Mouse (Mus musculus) cerebellum, postnatal 25 days (tissue): ENCODE measurements around the gene Tfap2c.
A peak's percentile ranks its signal among the peaks of the same experiment; 100 is the strongest.

Experiments used
- DNase-seq, 2 experiments: peaks; one replicate each; pipeline ENCODE4 v3.0.0; 2021; ENCODE audit warnings: mixed read lengths in 2 of 2

The Tfap2c gene

DNA sequence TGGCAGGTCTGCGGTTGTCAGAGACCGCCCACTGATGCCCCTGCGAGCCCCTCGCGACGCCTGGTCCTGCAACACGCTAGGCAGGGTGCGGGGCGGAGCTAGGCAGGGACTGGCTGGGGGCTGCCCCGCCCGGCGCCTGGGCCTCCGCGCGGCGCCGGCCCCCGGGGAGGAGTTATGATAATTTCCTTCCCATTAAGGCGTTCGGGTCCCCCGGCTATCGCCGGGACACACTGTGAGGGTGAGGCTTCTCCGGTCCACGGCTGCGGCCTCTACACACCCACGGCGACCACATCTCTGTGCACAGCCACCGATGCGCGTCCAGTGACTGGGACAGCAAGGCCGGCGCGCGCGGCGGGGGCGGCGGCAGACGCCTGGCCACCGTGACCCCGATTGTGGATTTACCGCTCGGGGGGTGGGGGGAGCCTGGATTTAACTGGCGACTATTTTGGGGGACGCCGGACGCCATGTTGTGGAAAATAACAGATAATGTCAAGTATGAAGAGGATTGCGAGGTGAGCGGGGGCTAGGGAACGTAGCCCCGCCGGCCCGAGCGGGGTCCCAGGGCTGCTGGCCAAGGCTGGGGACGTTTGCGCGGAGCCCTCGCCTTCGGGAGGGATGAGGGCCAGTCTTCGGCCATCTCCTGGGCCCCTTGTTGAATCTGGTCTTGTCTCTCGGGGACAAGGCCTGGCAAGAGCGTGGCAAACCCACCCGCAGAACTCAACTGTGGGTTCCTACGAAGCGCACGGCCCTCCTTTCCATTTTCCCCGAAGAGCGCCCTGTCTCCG lies at the start of gene Tfap2c:
Tfap2c (plus strand) TSS at position 223 of the 785 bp plus-strand sequence.
- peak in 1 of 2 experiments; percentile 9 for DNase-seq

DNA sequence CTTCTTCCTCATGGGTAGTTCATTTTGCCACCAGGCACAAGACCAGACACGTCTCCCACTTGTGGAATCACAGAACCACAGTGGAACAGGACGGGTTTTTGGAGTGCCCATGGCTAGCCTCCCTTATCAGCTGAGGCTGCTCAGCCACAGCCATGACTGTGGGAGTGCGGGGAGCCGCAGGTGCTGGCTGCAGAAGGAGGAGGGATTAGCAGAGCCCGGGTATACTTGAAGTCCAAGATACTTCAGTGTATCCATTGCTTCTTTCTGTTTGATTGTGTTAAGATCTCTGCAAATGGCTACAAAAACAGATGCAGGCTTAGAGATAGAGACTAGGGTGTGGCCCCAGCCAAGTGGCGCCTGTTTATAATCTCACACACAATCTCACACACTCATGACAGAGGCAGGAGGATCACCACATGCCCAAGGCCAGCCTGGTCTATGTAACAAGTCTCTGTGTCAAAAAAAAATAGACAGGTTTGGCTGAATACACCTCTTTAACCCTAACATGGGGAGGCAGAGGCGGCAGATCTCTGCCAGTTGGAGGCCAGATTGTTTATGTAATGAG lies 48.6 kb upstream of the Tfap2c start:
- no peak for DNase-seq

DNA sequence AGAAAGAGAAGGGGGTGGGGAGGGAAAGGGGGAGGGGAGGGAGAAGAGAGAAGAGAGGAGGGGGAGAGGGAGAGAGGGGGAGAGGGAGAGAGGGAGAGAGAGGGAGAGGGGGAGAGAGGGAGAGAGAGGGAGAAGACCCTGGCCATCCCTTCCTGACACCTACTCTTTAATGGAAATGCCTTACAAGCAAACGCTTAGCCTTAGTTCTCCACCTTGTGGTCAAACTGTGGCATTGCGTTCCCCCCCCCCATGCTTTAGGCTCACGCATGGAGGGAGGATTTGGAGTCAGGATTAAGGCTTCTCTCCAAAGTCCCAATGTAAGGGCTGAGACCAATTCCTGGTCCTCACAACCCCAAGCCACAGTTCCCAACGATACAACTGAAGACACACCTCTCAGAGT lies 48.1 kb upstream of the Tfap2c start:
- DNase-seq, result peak; percentile 7 to 53

DNA sequence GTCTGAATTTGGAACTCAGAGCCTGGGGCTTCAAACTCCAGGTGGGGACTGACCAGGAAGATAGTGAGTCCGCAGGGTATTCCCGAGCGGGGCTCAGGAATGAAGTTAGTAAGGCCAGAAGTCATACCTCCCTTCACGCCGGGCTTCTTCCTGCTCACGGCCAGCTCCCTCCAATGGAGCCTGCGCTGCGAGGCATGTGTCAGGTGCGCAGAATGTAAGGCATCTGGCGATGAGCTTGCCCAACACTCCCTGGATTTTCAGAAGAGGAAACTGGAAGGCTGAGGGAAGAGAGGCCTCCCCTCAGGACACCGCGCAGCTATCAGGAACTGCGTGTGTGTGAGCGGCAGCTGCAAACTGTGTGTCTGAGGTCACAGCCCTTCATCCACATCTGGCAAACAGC lies 47.2 kb upstream of the Tfap2c start:
- DNase-seq, result no peak

DNA sequence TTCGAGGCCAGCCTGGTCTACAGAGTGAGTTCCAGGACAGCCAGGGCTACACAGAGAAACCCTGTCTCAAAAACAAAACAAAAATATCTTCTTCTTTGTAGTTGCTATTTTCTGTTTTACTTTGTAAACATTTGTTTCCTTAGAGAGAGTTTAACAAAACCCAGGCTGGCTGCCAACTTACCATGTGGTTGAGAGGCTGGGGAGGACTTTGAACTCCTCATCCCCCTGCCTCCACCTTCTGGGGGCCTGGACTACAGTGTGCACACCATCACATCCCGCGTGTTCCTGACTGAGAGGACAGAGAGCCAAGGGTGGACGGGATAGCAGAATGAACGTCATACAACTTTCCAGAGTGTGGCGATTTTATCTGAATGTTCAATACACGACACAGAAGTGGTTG lies 43.3 kb upstream of the Tfap2c start:
- DNase-seq, result no peak

DNA sequence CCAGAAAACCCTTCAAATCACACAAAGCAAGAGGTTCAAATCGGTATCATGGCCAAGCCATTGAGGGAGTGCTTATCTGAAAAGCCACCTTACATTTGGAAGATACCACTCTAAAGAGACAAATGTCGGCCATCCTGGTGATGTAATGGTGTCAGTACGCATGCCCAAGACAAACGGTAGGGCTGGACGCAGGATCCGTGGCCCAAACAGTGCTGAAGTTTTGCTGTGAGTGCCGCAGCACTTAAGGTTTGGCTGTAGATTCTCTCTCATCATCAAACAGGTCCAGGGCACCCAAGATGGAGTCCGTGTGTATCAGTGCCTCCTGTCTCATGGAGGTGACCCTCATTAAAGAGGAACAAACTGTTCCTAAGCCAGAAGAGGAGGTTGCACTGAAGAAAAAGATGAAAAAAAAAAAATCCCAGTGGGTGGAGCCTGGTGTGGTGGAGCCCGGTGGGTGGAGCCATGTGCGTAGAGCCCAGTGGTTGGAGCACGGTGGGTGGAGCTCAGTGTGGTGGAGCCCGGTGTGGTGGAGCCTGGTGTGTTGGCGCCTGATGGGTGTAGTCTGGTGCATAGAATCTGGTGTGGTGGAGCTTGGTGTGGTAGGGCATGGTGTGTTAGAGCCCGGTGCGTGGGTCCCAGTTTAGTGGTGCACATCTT lies 39.2 kb upstream of the Tfap2c start:
- DNase-seq, result no peak

DNA sequence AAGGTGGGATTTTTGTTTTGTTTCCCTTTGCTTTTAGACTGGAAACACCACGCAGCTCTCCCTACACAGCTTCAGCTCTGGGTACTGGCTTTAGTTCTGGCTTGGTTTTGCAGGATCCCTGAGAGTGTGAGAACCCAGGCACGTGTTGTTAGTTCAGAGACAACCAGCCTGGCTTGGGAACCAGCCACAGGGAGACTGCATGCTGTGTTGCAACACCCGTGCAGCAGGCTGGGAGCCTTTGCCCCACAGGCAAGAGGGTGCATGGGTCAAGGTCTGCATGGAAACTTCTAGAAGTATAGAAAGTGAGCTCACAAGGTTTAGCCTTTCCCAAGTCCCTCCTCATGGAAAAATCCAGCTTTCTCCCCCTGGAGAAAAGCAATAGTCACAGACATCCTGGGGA lies 38.5 kb upstream of the Tfap2c start:
- DNase-seq, result no peak

DNA sequence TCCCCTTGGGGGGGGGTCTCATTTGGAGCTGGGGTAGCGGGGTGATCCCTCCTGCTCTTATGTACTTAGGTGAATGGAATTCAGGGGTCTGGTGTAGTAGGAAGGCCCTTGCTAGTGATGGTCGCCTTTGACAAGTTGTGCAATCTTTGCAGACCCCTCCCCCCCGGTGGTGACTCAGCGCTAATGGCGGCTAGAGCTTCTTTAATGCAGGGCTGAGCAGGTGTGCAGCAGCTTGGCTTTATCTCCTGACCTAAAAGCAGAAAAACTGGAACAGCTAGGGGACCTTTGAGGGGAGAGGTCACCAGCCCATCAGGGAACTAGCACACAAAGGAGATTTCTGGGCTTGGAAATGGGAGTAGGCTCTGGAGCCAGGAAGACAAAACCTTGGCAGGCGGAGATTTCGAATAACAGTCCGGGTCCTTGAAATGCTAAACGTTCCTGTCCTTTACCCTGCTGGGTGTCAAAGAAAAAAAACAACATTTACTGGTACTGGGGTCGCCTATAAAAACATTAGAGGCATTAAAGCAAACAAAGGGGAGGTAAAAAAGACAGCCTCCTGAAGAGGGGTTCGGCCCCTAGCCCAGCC lies 32.9 kb upstream of the Tfap2c start:
- no peak for DNase-seq

DNA sequence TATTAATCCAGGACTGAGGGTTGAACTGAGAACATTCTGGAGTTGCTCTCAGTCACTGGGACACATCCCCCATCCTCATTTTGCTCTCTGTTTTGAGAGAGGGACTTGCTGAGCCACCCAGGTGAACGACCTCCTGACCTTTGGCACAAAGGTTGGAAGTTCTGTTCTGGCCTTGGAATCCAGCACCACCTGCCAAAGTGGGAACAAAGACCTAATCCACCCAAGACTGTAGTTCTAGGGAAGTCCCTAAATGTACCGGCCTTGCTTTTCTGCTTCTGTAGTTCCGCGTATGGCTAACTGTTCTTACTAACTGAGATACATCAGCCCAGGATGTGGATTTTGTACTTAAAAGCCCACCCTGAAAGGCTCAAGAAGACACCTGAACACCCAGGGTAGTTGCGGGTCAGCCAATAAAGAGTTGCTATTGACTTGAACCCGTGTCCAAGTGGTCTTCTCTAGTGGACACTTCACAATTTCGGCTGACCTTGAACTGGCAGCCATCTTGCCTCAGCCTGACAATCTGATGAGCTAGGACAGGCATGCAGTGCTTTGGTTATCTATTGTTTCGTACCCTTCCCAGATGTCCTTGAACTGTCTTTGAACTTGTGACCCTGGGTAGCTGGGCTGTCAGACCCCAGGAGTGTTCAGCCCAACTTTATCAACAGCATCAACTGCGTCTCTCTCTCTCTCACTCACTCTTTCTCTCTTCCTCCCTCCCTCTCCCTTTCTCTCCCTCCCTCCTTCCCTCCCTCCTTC lies 28.6 kb upstream of the Tfap2c start:
- DNase-seq, result no peak

DNA sequence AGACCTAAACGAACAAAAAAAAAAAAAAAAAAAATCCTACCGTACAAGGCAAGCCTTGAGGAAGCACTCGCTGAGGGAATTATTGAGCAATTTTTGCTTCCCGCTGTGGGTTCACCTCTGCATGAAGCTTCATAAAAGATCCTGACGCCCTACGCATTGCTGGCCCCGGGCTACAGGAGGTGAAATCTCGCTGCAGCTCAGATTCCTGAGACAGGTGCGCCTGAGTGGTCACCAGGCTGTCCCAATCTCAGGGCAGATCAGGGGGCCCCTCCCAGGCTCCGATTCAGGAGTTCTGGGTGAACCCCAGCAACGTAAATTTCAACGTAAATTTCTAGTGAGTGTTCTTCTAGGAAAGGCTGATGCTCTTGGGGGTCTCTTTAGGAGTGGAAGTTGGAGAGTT lies 26.9 kb upstream of the Tfap2c start:
- no peak for DNase-seq

DNA sequence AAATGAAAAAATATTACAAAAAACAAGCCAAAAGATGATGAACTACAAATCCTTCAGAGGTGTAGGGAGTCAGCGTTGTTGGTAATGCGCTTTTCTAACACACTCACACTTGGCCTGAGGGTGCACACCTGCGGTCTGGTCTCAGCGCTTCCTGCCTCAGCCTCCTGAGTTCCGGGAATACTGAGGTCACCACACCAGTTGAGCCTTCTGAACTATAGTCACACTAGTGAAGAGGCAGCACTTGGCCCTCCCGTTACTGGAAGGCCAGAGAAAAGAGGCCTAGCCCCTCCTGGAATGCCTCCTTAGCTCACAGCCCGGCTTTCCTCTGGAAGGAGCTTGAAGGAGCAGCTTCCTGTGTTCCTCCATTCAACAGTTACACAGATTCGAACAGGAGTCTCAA lies 22.2 kb upstream of the Tfap2c start:
- no peak for DNase-seq

DNA sequence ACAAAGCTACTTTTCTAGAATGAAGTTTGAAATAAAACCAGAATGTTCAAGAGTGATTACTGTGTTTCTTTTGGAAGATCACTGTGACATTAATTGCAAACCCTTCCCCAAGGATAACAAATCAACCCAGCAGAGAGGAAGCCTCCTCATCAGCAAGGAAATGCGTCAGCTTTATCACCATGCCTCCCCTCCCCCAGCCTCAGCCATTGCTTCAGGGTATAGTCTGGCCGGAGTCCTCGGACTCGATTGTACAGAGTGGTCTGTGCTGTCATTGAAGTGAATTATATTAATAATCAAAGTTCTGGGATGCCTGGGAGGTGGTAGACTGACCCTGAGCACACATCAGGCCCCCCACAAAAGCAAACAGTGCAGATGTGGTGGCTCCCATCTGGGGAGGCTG lies 5.4 kb upstream of the Tfap2c start:
- DNase-seq, result no peak

DNA sequence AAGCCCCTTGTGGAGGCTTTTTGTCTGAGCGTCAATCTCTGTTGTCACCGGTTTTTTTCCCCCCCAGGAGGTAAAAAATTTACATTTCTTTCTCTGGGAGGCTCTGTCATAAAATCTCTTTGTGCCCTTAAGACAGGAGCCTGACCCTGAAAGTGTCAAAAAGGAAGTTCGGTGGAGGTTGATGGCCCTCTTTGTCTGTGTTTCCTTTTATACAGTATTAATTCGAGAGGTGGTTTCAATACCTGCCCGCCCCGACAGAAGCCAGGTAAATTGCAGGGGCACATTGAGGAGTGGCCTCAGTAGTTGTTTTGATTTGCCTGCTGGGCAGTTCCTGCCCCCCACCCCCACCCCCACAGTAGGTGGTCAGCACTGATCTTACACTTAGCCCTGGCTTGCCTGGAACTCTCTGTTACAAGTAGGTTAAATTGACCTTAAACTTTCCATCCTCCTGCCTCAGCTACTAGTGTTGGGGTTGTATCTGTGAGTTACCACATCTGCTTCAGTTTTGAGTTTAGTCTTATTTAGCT lies 4.7 kb upstream of the Tfap2c start:
- no peak for DNase-seq

DNA sequence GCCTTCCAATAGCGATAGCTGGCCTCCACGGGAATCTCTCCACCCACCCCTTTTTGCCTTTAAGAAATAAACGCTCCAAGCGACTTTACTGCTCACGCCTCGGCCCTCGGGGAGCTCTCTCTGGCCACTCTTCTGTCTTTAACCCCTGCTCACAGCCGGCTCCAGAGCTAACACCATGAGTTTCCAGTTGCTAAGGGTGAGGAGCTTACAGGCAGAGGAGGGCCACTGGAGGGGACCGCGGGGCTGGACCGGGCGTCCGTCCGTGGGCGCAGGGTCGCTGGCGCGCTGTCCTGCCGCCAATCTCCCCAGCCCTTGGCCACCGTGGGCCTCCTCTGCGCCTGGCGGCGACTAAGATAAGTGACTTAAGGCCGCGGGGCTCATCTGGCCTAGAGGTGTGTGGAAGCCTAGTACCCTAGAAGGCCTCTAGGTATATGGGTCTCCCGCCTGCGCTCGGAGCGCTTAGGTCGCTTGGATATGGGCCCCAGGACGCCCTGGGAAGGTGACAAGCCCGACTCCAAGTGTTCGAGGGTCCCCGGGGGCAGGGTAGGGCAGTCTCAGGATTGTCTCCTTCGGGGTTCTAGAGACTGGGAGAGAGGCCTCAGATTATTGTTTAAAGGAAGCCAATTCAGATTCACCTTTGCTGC lies 3.7 kb upstream of the Tfap2c start:
- DNase-seq, result no peak

DNA sequence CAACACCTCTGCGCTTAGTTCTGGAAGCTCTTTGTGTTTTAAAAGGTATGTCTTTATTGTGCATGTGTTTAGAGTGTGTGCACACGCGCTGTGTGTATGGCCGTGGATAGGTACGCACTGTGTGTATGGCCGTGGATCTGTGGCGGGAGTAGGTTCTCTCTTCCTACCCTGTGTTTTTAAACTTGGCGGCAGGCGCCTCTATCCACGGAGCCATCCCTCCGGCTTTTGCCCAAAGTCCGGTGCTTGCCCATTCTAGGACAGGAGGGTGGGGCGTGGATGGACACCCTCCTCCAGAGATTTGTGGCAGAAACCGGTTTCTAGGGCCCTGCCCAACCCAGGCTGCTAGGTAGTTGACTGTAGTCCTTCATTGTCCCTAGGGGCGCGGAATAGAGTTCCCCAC lies 2.8 kb upstream of the Tfap2c start:
- no peak for DNase-seq

DNA sequence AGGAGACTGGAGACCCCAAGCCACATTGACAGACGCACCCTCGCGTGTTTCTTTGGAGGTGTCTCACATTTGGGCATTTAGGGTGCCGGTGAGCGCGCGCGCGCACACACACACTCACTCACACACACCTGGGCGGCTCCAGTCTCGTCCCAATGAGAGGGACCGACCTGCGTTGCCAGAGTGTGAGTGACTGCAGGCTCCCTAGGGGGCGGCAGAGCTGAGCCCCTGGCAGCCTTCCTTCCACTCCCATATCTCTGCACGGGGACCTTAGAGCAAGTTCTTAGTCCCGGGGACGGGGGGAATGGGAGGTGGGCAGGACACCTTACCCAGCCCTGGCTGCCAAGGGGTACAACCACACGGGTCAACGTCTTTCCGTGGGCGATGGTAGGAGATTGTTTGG lies 2.3 kb upstream of the Tfap2c start:
- peak in 1 of 2 experiments; percentile 12 for DNase-seq

DNA sequence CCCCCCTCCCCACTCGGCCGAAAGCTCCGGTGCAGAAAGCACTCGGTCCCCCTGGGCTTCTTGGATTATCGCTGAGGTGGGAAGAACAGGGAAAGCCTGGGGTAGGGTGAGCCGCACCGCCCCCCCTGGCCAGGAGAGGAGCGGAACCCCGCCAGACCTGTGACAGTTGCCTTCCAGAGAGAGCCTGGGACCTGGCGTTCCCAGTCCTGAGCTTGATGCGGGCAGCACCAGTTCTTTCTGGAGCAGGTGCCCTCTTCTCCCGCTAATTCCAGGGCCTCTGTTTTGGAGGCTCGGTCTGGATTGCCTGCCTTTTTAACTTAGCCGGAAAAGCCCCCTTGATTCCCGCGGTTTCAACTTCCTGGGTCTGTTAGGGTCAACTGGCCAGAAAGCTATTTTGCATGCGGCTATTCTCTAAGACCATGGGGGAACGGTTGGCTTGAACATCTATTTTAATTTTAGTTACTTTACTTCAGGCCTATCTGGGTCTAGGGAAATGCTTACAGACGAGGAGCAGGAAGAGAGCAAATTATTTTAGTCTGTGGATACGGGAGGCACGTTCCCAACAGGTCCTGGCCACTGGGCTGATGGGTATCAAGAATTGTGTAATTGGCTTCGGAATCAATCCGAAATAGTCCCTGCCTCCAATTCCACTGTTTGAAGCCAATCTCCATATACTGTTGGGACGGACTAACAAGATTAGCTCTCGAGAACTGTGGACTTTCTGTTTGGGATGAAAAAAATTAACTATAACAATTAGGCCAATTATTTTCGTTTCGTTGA lies 1.4 kb upstream of the Tfap2c start:
- no peak for DNase-seq

DNA sequence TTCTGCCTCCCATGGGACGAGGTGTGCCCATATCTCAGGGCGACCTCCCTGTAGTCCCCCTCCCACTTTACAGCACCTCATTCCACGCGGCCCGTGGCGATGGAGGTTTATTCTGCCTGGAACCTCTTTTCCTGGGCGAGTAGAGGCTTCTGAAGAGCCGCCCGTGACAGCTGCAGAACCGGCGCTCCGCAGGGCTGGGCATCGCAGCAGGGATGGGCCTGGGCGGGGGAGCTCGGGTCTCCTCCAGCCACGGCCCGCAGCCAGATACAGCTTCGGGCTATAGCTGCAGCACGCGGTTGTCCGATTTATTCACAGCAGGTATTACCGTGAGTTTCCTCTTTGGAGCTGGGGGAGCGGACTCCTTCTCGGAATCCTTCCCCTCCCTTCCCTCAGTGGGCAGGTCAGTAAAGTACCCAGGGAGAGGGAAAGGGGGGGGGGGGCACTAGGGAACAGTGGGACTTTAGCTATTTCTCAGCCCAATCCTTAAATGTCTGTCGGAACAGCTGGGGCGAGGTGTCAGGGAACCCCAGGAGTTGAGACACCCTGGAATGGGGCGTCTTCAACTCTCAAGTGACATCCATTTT lies 629 bp upstream of the Tfap2c start:
- DNase-seq, result no peak

DNA sequence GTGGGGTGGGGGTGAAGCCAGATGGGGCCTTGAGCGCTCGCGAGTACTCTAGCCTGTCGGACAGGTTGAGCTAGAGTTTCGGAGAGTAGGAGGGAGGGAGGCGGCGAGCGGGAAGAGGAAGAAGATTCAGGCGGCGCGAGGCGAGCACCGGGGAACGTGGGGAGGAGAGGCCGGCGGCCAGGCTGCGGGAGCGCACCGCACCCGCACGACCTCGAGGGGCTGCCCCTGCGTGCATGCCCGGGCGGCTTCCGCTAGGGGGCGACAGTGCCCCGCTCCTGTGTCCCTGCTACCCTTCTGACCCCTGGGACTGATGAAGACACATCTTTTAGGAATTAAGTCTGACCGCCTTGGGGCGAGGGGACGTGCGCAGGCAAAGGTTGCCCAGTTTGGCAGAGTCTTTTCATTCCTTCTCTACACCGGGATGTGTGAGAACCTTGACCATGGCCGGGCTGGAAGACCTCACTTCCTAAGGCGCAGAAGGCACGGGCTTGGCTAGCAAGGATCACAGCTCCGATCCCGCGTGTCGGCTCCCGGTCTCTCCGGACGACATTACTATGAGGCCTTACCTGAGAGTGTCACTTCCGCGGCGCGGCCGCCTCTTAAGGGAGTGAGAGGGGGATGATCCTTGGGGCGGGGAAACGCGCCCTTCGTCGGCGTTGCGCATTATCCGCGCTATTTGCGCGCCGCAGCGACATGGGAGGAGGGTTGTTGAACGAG lies 1.1 kb downstream of the Tfap2c start:
- DNase-seq, result peak; percentile 27 to 52

DNA sequence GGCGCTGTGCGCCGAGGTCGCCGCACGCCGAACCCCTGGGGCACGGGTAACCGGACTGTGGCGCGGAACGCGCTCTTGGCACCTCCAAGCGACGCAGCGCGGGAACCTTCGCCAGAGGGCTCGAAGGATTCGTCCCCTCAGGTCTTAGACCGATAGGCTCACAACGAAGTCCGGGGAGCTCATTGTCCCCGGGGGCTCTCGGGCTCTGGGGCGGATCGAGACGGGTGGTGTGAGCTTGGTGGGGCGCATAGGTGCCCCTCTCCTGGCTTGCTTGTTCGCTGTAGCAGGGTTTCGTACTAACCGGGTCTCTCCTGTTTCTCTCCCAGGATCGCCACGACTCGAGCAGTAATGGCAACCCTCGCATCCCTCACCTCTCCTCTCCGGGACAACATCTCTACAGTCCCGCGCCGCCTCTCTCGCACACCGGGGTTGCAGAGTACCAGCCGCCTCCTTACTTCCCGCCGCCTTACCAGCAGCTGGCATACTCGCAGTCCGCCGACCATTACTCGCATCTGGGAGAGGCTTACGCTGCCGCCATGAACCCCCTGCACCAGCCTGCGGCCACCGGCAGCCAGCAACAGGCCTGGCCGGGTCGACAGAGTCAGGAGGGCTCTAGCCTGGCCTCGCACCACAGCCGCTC lies 1.8 kb downstream of the Tfap2c start:
- DNase-seq, result no peak
